Mouse (Mus musculus) heart, embryonic 10.5 days (tissue): ENCODE data around the gene Ccdc125. TPM values are rescaled to one million over a fixed set of nuclear protein-coding genes. Genes with fewer than 3 reads are reported as not detected.
"Not testable (repeated sequence)": the region's sequence is repeated elsewhere in the genome, so short reads cannot be mapped to it uniquely, and the experiment has no call there.

Source experiments
- DNase-seq: peaks from one replicate; pipeline ENCODE4 v3.0.0-alpha.2; 2017; ENCODE audit warnings: low spot score
- H3K27ac ChIP-seq: fragments of 300-500 bp; sonication (generic); 2 replicates; pipeline ENCODE4 v1.5.1; 2016; ENCODE audit warnings: mild to moderate bottlenecking
- H3K27me3 ChIP-seq: fragments of 300-500 bp; sonication (generic); 2 replicates; pipeline ENCODE4 v1.6.1; 2016; ENCODE audit warnings: mild to moderate bottlenecking; ENCODE audit not compliant: poor library complexity, insufficient read depth, severe bottlenecking
- H3K36me3 ChIP-seq: fragments of 300-500 bp; sonication (generic); 2 replicates; pipeline ENCODE4 v1.6.1; 2016; ENCODE audit warnings: mild to moderate bottlenecking, moderate library complexity
- H3K4me1 ChIP-seq: fragments of 300-500 bp; sonication (generic); 2 replicates; pipeline ENCODE4 v1.6.1; 2016; ENCODE audit warnings: mild to moderate bottlenecking
- H3K4me3 ChIP-seq: fragments of 300-500 bp; sonication (generic); 2 replicates; pipeline ENCODE4 v1.5.1; 2016; ENCODE audit warnings: mild to moderate bottlenecking, moderate library complexity
- H3K9me3 ChIP-seq: fragments of 300-500 bp; sonication (generic); 2 replicates; pipeline ENCODE4 v1.6.1; 2016; ENCODE audit warnings: mild to moderate bottlenecking, moderate library complexity
- WGBS: fragments of 180-500 bp; shearing (Covaris S2); methylation state at CpG from one replicate; pipeline ENCODE4 v1.1.7; 2016; 5-methylcytosine and 5-hydroxymethylcytosine counted together
- polyA plus RNA-seq: library from polyadenylated mRNA; unstranded; fragments of >200 nt; fragmentation: Nextera tagmentation; extraction: Ambion mirVana; gene quantifications from 2 replicates; pipeline ENCODE4 v1.2.1, GENCODE M21; 2016

The Ccdc125 gene
- polyA plus RNA-seq, 1 experiment from 2014 or later, result 5.8 TPM

DNA sequence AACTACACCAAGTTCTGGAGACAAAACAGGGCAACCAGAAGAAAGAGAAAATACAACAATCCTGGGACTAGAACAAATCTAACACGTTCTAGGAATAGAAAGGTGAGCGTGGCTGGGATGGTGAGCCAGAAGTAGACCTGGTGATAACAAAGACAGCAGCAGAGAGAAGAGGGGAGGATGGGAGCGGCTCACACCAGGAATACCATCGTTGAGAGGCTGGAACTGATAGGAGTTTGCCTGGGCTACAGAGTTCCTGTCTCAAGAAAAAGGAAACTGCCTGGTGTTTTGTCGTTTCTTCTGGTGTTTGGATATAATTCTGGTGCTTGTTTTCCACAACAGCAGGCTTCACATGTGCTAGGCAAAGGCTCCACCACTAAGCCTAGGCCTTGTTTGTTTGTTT lies 58.6 kb downstream of the Ccdc125 start:
- DNase-seq, result peak; percentile 63
- peaks cover 28% of the 10 kb centered on the region for H3K4me1 ChIP-seq
- no peaks in the 10 kb centered on the region for H3K27me3 ChIP-seq
- H3K27ac ChIP-seq, result no peak overlapping the region
- peaks cover 35% of the 10 kb centered on the region for H3K36me3 ChIP-seq
- H3K9me3 ChIP-seq, result no peaks in the 10 kb centered on the region
- 38% methylated on average over 5 of the region's 5 CpGs for WGBS
- 0 out of 2 replicates have a peak overlapping the region, but pooled peaks have one; percentile 18 for H3K4me3 ChIP-seq

DNA sequence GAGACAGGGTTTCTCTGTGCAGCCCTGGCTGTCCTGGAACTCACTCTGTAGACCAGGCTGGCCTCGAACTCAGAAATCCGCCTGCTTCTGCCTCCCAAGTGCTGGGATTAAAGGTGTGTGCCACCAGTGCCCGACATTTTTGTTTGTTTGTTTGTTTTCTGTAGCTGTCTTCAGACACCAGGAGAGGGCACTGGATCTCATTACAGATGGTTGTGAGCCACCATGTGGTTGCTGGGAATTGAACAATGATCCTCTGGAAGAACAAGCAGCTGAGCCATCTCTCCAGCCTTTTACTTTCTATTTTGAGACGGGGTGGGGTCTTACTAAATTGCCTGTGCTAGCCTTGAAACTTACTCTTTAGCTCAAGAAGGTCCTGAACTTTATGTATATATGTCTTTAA lies 59.0 kb downstream of the Ccdc125 start:
- peaks cover 28% of the 10 kb centered on the region for H3K4me1 ChIP-seq
- peak overlapping the region; percentile 82; the same call in 1 of the 2 replicates for H3K4me3 ChIP-seq
- not testable (repeated sequence) for H3K27ac ChIP-seq, H3K9me3 ChIP-seq, H3K27me3 ChIP-seq, DNase-seq
- peaks cover 35% of the 10 kb centered on the region for H3K36me3 ChIP-seq
- 90% methylated on average over 4 of the region's 4 CpGs for WGBS

GRCm38 (mm10) chr13:100730153-100730860 lies 60.8 kb downstream of the Ccdc125 start:
- Histone ChIP-seq H3K4me3 (peak overlapping the region; percentile 82), H3K27me3 (no peaks in the 10 kb centered on the region), H3K27ac (peak overlapping the region; percentile 97), H3K9me3 (no peaks in the 10 kb centered on the region), H3K36me3 (peaks cover 29% of the 10 kb centered on the region), H3K4me1 (peaks cover 24% of the 10 kb centered on the region)
- DNase-seq, result no peak
- 2% methylated on average over 30 of the region's 30 CpGs for WGBS

DNA sequence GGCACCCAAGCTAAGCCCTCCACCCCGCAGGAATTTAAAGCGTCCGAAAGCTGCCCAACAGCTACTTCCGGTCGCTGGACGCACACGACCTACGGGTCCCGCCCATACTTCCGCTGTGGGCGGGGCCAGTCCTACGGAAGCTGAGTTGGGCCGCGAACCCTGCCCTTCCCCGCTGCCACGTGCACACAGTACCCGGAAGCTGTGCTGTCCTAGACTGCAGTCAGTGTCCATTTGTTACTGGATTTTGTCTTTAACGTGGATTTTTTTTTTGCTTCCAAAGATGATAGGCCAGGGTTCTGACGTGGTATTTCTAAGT lies 61.3 kb downstream of the Ccdc125 start, which contains the start of gene Cdk7:
Gene Cdk7 (minus strand): TSS at position 79 of the 316 bp plus-strand sequence.
- no peaks in the 10 kb centered on the region for H3K9me3 ChIP-seq
- H3K27me3 ChIP-seq, result no peaks in the 10 kb centered on the region
- peak within 1 kb of the TSS; percentile 97 for H3K27ac ChIP-seq
- H3K4me3 ChIP-seq, result peak within 1 kb of the TSS; percentile 82
- peaks cover 28% of the 10 kb centered on the region for H3K36me3 ChIP-seq
- DNase-seq, result peak; percentile 98
- WGBS, result under 1% methylated on average over 19 of the region's 19 CpGs
- H3K4me1 ChIP-seq, result peaks cover 22% of the 10 kb centered on the region

DNA sequence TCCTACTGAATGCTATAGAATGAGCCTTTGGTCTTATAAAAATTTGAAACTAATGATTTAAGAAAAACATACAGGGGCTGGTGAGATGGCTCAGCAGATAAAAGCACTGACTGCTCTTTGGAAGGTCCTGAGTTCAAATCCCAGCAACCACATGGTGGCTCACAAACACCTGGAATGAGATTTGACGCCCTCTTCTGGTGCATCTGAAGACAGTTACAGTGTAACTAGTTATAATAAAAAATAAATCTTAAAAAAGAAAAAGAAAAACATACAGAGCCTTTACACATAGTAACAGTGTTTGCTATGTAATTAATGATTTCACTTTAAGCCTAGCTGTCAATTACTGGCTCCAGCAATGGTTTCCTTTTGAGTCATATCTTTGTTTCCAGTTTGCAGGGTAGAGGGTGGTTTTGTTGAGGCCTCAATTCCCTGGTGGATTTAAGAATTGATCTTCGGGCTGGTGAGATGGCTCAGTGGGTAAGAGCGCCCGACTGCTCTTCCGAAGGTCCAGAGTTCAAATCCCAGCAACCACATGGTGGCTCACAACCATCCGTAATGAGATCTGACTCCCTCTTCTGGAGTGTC lies 62.0 kb downstream of the Ccdc125 start:
- H3K27ac ChIP-seq, result peak overlapping the region; percentile 97
- H3K4me1 ChIP-seq, result peaks cover 19% of the 10 kb centered on the region
- not testable (repeated sequence) for DNase-seq, H3K9me3 ChIP-seq, H3K27me3 ChIP-seq
- H3K36me3 ChIP-seq, result peaks cover 30% of the 10 kb centered on the region
- peak overlapping the region; percentile 82 for H3K4me3 ChIP-seq
- 86% methylated on average over 6 of the region's 6 CpGs for WGBS

DNA sequence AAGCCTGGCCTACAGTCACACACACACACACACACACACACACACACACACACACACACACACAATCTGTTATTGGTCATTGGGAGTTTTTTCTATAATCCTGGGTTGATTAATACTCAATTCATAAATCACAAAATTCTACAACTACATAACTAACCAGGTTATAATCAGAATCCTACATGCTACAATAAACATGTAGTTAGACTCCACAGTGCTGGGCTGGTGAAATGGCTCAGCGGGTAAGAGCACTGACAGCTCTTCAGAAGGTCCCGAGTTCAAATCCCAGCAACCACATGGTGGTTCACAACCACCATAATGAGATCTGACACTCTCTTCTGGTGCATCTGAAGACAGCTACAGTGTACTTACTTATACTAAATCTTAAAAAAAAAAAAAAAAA lies 63.2 kb downstream of the Ccdc125 start:
- Histone ChIP-seq H3K36me3 (peaks cover 38% of the 10 kb centered on the region), H3K9me3 (no peaks in the 10 kb centered on the region), H3K4me3 (no peak overlapping the region), H3K4me1 (peaks cover 17% of the 10 kb centered on the region), H3K27me3 (no peaks in the 10 kb centered on the region), H3K27ac (no peak overlapping the region)
- WGBS, result 87% methylated on average over 2 of the region's 2 CpGs
- no peak for DNase-seq

GRCm38 (mm10) chr13:100742831-100743230 lies 73.3 kb downstream of the Ccdc125 start:
- Histone ChIP-seq H3K4me1 (peaks cover 12% of the 10 kb centered on the region), H3K9me3 (no peaks in the 10 kb centered on the region), H3K4me3 (peak overlapping the region; percentile 82; the same call in 1 of the 2 replicates), H3K36me3 (peaks cover 24% of the 10 kb centered on the region; the same call in 1 of the 2 replicates), H3K27me3 (no peaks in the 10 kb centered on the region), H3K27ac (no peak overlapping the region)
- DNase-seq, result peak; percentile 51
- 81% methylated on average over 5 of the region's 5 CpGs for WGBS

GRCm38 (mm10) chr13:100743346-100744035 lies 74.0 kb downstream of the Ccdc125 start:
- Histone ChIP-seq H3K27me3 (no peaks in the 10 kb centered on the region), H3K36me3 (peaks cover 17% of the 10 kb centered on the region; the same call in 1 of the 2 replicates), H3K27ac (peak overlapping the region; percentile 99), H3K4me1 (peaks cover 12% of the 10 kb centered on the region), H3K4me3 (peak overlapping the region; percentile 82), H3K9me3 (no peaks in the 10 kb centered on the region)
- WGBS, result 59% methylated on average over 11 of the region's 11 CpGs
- peak; percentile 61 for DNase-seq

GRCm38 (mm10) chr13:100744036-100744744 lies 74.7 kb downstream of the Ccdc125 start, which contains the start of gene Mrps36:
TSS of gene Mrps36 (minus strand) at chr13:100744659.
- peak within 1 kb of the TSS; percentile 82 for H3K4me3 ChIP-seq
- peak within 1 kb of the TSS; percentile 99 for H3K27ac ChIP-seq
- H3K4me1 ChIP-seq, result peaks cover 12% of the 10 kb centered on the region
- no peaks in the 10 kb centered on the region for H3K9me3 ChIP-seq
- peak; percentile 98 for DNase-seq
- H3K27me3 ChIP-seq, result no peaks in the 10 kb centered on the region
- WGBS, result under 1% methylated on average over 52 of the region's 52 CpGs
- H3K36me3 ChIP-seq, result peaks cover 12% of the 10 kb centered on the region; the same call in 1 of the 2 replicates

GRCm38 (mm10) chr13:100746090-100746489 lies 76.6 kb downstream of the Ccdc125 start:
- Histone ChIP-seq H3K27me3 (no peaks in the 10 kb centered on the region), H3K4me1 (peaks cover 12% of the 10 kb centered on the region), H3K27ac (no peak overlapping the region), H3K36me3 (no peaks in the 10 kb centered on the region), H3K9me3 (no peaks in the 10 kb centered on the region), H3K4me3 (no peak overlapping the region)
- WGBS, result 82% methylated on average over 3 of the region's 3 CpGs
- DNase-seq, result no peak
